Mouse (Mus musculus): ENCODE data around the gene Tfcp2.

Tfcp2 gene

GRCm38 (mm10) chr15:100551326-100552307 is at the start of gene Tfcp2:
Gene Tfcp2, minus strand, starts transcription at chr15:100552008.
- DNase-seq, result peak; percentile 100

GRCm38 (mm10) chr15:100600696-100601272 is 49.0 kb upstream of the Tfcp2 start:
- DNase-seq, result no peak

- peak; percentile 79 for DNase-seq
These were observed 48.4 kb upstream of the Tfcp2 start for GRCm38 (mm10) chr15:100600047-100600695.

- peak; percentile 71 for DNase-seq
These were observed 47.7 kb upstream of the Tfcp2 start, which contains the start of gene Pou6f1 for GRCm38 (mm10) chr15:100599276-100600046. Gene Pou6f1, minus strand, starts transcription at chr15:100599984.

GRCm38 (mm10) chr15:100598883-100599275 is 47.1 kb upstream of the Tfcp2 start:
- peak; percentile 70 for DNase-seq

- DNase-seq, result no peak
These were observed 46.6 kb upstream of the Tfcp2 start for GRCm38 (mm10) chr15:100598287-100598882.

GRCm38 (mm10) chr15:100592817-100593216 is 41.0 kb upstream of the Tfcp2 start:
- peak; percentile 50 for DNase-seq

DNA sequence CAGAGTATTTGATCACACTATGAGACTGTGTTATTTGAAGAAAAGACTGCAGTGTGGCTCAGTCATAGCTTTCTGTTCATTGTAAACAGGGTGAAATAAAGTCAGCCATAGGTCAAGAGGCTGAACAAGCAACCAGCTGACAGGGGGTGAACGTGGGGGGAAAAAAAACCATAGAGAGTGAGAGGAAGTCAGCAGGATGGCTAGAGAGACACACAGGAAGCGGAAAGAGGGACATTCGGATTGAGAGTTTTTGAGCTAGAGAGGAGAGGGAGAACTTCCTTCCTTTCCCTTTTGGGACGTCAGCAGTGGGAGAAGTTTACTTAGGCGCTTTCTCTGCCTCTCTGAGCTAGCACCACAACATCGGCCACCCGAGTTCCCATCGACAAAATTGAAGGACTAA is 38.6 kb upstream of the Tfcp2 start:
- no peak for DNase-seq

GRCm38 (mm10) chr15:100588297-100588696 is 36.5 kb upstream of the Tfcp2 start:
- no peak for DNase-seq

GRCm38 (mm10) chr15:100587166-100587565 is 35.4 kb upstream of the Tfcp2 start:
- peak; percentile 91 for DNase-seq

GRCm38 (mm10) chr15:100585931-100586330 is 34.1 kb upstream of the Tfcp2 start:
- no peak for DNase-seq

DNA sequence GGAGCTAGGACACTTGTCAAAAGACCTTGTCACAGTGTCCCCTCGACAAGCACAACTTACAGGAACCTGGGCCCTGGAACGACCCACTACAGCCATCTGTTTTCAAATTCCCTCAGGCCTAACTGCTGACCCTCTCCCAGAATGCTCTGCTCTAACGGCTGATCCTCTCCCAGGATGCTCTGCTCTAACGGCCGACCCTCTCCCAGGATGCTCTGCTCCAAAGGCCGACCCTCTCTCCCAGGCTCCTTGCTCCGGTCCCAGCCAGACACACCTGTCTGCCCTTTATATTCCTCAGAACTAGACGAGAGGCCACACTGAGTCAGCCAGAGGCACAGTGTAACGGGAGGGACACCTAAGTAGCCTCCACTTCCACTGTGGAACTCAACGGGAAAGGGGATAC is 28.3 kb upstream of the Tfcp2 start:
- no peak for DNase-seq

DNA sequence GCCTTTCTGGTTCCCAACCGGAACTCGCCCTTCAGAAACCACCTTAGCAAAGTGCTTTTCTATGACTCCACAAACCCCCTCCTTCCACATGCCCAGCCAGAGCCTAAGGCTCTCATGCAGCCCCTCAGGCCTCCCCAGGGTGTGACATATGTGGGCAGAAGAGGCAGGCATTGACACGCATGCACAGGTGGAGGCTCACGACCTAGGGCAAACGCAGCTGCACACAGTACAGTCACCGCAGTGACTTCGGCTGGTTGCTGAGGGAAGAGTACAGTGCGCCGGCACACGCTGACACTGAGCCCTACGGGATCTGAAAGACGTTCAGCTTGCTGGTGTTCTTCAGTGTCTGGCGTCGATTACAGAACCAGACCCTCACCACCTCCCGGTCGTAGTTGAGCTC is 26.2 kb upstream of the Tfcp2 start:
- DNase-seq, result no peak

DNA sequence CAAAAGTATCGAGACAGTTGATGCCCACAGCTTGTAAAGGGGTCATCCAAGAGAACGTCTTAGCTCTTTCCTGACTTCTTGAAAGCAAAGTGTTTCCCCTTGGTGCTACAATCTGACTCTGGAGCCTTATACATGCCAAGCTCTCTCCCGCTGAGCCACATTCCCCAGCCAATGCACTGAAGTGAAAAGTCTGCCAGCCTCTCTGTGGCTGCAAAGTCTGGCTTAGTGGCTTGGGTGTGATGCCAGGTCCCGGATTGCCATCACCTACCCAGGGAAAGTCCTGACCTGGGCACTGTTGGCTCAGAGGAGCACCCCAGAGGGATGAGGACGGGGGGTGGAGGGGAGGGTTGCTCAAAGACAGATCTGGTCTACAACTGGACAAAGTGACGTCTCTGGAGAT is 25.0 kb upstream of the Tfcp2 start:
- DNase-seq, result peak; percentile 37

GRCm38 (mm10) chr15:100576392-100576791 is 24.6 kb upstream of the Tfcp2 start:
- no peak for DNase-seq

DNA sequence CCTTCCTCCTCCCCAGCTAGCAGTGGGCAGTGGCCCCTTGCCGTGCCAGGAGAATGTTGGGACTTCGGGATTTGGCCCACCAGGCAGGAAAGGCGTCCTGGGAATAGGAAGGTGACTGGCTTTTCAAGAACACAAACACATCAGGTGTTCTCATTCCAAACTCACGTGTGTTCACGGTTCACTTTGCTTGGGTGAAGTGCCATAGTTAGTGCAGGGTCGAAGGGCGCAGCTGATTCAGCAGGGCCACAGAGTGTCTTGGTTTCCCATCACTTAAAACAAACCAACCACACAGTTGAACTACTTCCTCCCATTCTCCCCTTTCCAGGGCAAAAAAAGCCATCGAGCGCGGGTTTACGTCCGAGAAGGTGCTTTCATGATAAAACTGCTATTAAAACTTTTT is 23.6 kb upstream of the Tfcp2 start:
- DNase-seq, result peak; percentile 85

DNA sequence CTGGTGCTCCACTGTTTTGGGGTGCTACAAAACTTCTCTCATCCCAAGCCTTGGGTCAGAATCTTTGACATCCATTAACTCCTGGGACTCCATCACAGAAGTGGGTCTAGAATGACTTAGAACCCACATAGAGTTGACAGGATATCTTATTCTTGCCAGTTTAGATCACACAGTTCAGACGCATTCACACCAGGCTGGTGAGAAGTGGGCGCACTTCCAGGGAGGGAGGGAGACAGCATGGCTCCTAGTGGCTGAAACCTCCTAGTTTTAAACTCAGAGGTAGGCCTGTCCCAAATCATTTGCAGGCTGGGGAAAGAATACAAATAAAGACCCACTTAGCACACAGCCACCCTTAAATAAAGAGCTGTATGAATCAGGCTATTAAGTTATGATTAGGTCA is 22.6 kb upstream of the Tfcp2 start:
- DNase-seq, result no peak

- DNase-seq, result peak; percentile 57
These were observed 22.1 kb upstream of the Tfcp2 start for GRCm38 (mm10) chr15:100573946-100574345.

- no peak for DNase-seq
These were observed 17.4 kb upstream of the Tfcp2 start for GRCm38 (mm10) chr15:100569239-100569638.

DNA sequence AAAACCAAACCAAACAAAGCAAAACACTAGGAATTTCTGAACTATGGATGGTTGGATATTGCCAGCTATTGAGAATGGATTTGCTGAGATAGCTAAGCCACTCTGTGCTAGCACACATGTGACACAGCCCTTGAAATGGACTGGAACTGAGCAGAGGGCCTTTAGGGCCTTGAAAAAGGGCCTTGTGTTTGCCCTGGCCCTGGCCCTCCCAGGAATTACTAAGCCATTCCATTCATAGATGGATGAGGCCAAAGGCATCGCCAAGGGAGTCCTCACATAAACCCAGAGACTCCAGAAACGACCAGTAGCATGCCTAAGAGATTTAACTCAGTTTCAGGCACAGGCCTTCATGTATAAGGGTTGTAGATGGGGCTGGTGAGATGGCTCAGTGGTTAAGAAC is 14.7 kb upstream of the Tfcp2 start:
- no peak for DNase-seq

GRCm38 (mm10) chr15:100557705-100558433 is 6.1 kb upstream of the Tfcp2 start:
- DNase-seq, result no peak

- DNase-seq, result no peak
These were observed 4.6 kb upstream of the Tfcp2 start for GRCm38 (mm10) chr15:100556378-100556777.

Measured in kidney, adult 11 months (tissue).